Mouse (Mus musculus) E14TG2a.4 (cell line): ENCODE results near the gene Zrsr2.

Source experiments
- CTCF ChIP-seq: conservative IDR thresholded peaks from 2 replicates; pipeline ENCODE4 v1.5.1; 2014; ENCODE audit warnings: low read length
- NANOG ChIP-seq: IDR thresholded peaks from 2 replicates; pipeline ENCODE4 v1.6.1; 2014; ENCODE audit warnings: borderline replicate concordance, low read length, mixed read lengths
- POU5F1 ChIP-seq: IDR thresholded peaks from 2 replicates; pipeline ENCODE4 v1.6.1; 2014; ENCODE audit warnings: low read length, borderline replicate concordance

- TF ChIP-seq CTCF (no peak), NANOG (0 out of 2 replicates have a peak, but pooled peaks have one; percentile 10), POU5F1 (no peak)
These were observed 58.9 kb downstream of the Zrsr2 start for GRCm38 (mm10) chrX:163899431-163900020.
